Mouse (Mus musculus) frontal cortex, adult (tissue): ENCODE data around the gene Iqgap1.

ENCODE experiments used
- ATAC-seq: cut with Nextera tagmentation; 2 replicates; pipeline ENCODE4 v1.9.2; 2017; ENCODE audit warnings: mild to moderate bottlenecking, moderate library complexity, mixed read lengths; ENCODE audit not compliant: low TSS enrichment

Iqgap1 gene

GRCm38 (mm10) chr7:80803173-80803872 is 22.5 kb downstream of the Iqgap1 start:
- ATAC-seq: peak; percentile 95

GRCm38 (mm10) chr7:80802412-80803160 is 23.2 kb downstream of the Iqgap1 start:
- peak; percentile 48 for ATAC-seq

- ATAC-seq: no peak
Measured at GRCm38 (mm10) chr7:80799307-80799706, 26.5 kb downstream of the Iqgap1 start.

- no peak for ATAC-seq
Measured at GRCm38 (mm10) chr7:80796805-80797567, 28.8 kb downstream of the Iqgap1 start.

- ATAC-seq: no peak
Measured at GRCm38 (mm10) chr7:80796258-80796657, 29.5 kb downstream of the Iqgap1 start.

- no peak for ATAC-seq
Measured at GRCm38 (mm10) chr7:80789534-80789933, 36.2 kb downstream of the Iqgap1 start.

- no peak for ATAC-seq
Measured at GRCm38 (mm10) chr7:80789061-80789460, 36.7 kb downstream of the Iqgap1 start.

- ATAC-seq: no peak
Measured at GRCm38 (mm10) chr7:80788002-80788401, 37.8 kb downstream of the Iqgap1 start.

GRCm38 (mm10) chr7:80786746-80787145 is 39.0 kb downstream of the Iqgap1 start:
- ATAC-seq: no peak; the same call in 1 of the 2 replicates

GRCm38 (mm10) chr7:80783841-80784240 is 41.9 kb downstream of the Iqgap1 start:
- ATAC-seq: no peak

- no peak for ATAC-seq
Measured at GRCm38 (mm10) chr7:80782155-80783109, 43.3 kb downstream of the Iqgap1 start.

- ATAC-seq: no peak
Measured at GRCm38 (mm10) chr7:80781444-80782120, 44.2 kb downstream of the Iqgap1 start.

- ATAC-seq: no peak
Measured at GRCm38 (mm10) chr7:80778958-80779669, 46.7 kb downstream of the Iqgap1 start.

- ATAC-seq: no peak
Measured at GRCm38 (mm10) chr7:80778376-80778775, 47.4 kb downstream of the Iqgap1 start.

GRCm38 (mm10) chr7:80777151-80777550 is 48.6 kb downstream of the Iqgap1 start:
- ATAC-seq: no peak

GRCm38 (mm10) chr7:80776090-80776489 is 49.7 kb downstream of the Iqgap1 start:
- ATAC-seq: no peak

- 0 out of 2 replicates have a peak, but pooled peaks have one; percentile 25 for ATAC-seq
Measured at GRCm38 (mm10) chr7:80775448-80775904, 50.3 kb downstream of the Iqgap1 start.

GRCm38 (mm10) chr7:80774615-80775447 is 50.9 kb downstream of the Iqgap1 start:
- ATAC-seq: peak; percentile 74
